Mouse (Mus musculus): ENCODE data around the gene Rgs8.

Gene Rgs8

GRCm38 (mm10) chr1:153652938-153653623 lies at the start of gene Rgs8:
Gene Rgs8, plus strand, starts transcription at chr1:153653025.
- DNase-seq = no peak

- DNase-seq = no peak
These were observed 35.4 kb upstream of the Rgs8 start for GRCm38 (mm10) chr1:153617340-153617830.

- DNase-seq = no peak
These were observed 29.8 kb upstream of the Rgs8 start for GRCm38 (mm10) chr1:153623036-153623435.

- DNase-seq = no peak
These were observed 20.1 kb upstream of the Rgs8 start for GRCm38 (mm10) chr1:153632686-153633085.

- no peak for DNase-seq
These were observed 17.8 kb upstream of the Rgs8 start for GRCm38 (mm10) chr1:153635056-153635455.

- DNase-seq = peak; percentile 80 to 86
These were observed 17.3 kb upstream of the Rgs8 start for GRCm38 (mm10) chr1:153635521-153635920.

- DNase-seq = no peak
These were observed 16.0 kb upstream of the Rgs8 start for GRCm38 (mm10) chr1:153636821-153637220.

- peak; percentile 37 to 56 for DNase-seq
These were observed 11.3 kb upstream of the Rgs8 start for GRCm38 (mm10) chr1:153641492-153641939.

GRCm38 (mm10) chr1:153641940-153642501 lies 10.8 kb upstream of the Rgs8 start:
- DNase-seq = peak; percentile 64 to 71

- no peak for DNase-seq
These were observed 849 bp downstream of the Rgs8 start for GRCm38 (mm10) chr1:153653674-153654073.

GRCm38 (mm10) chr1:153659666-153660065 lies 6.8 kb downstream of the Rgs8 start:
- DNase-seq = no peak

- DNase-seq = peak in 1 of 2 experiments; percentile 46
These were observed 8.3 kb downstream of the Rgs8 start for GRCm38 (mm10) chr1:153660982-153661688.

GRCm38 (mm10) chr1:153661689-153662002 lies 8.8 kb downstream of the Rgs8 start:
- peak; percentile 31 to 64 for DNase-seq

GRCm38 (mm10) chr1:153662362-153662761 lies 9.5 kb downstream of the Rgs8 start:
- DNase-seq = no peak

- no peak for DNase-seq
These were observed 12.4 kb downstream of the Rgs8 start for GRCm38 (mm10) chr1:153665066-153665715.

GRCm38 (mm10) chr1:153666236-153666635 lies 13.4 kb downstream of the Rgs8 start:
- DNase-seq = no peak

GRCm38 (mm10) chr1:153667244-153667727 lies 14.5 kb downstream of the Rgs8 start:
- DNase-seq = no peak

- DNase-seq = no peak
These were observed 15.0 kb downstream of the Rgs8 start for GRCm38 (mm10) chr1:153667781-153668180.

- DNase-seq = peak; percentile 31 to 53
These were observed 16.3 kb downstream of the Rgs8 start for GRCm38 (mm10) chr1:153669086-153669485.

- DNase-seq = no peak
These were observed 16.9 kb downstream of the Rgs8 start for GRCm38 (mm10) chr1:153669728-153670127.

- DNase-seq = no peak
These were observed 18.5 kb downstream of the Rgs8 start for GRCm38 (mm10) chr1:153671352-153671751.

GRCm38 (mm10) chr1:153672698-153673097 lies 19.9 kb downstream of the Rgs8 start:
- DNase-seq = no peak

- DNase-seq = no peak
These were observed 21.1 kb downstream of the Rgs8 start for GRCm38 (mm10) chr1:153673900-153674299.
